Mouse (Mus musculus): ENCODE measurements around the gene Anapc10. TPM values are rescaled to one million over a fixed set of nuclear protein-coding genes. Genes with fewer than 3 reads are reported as not detected.
"Not testable (repeated sequence)": the region's sequence is repeated elsewhere in the genome, so short reads cannot be mapped to it uniquely, and the experiment has no call there.

Gene Anapc10
- polyA plus RNA-seq, 1 experiment from 2014 or later, result 22.8 TPM

GRCm38 (mm10) chr8:79724589-79724988 is 13.0 kb downstream of the Anapc10 start:
- ATAC-seq, result no peak
- H3K27ac ChIP-seq, result no peak overlapping the region
- H3K4me1 ChIP-seq, result no peaks in the 10 kb centered on the region
- 64% methylated on average over 3 of the region's 3 CpGs for WGBS (ENCODE audit: insufficient replicate concordance)
- H3K4me2 ChIP-seq, result no peak overlapping the region
- H3K36me3 ChIP-seq, result peaks cover 44% of the 10 kb centered on the region
- H3K9me3 ChIP-seq (replicated peaks), result no peaks in the 10 kb centered on the region
- H3K9ac ChIP-seq, result no peak overlapping the region
- H3K4me3 ChIP-seq, result no peak overlapping the region
- no peaks in the 10 kb centered on the region for H3K27me3 ChIP-seq (replicated peaks)

DNA sequence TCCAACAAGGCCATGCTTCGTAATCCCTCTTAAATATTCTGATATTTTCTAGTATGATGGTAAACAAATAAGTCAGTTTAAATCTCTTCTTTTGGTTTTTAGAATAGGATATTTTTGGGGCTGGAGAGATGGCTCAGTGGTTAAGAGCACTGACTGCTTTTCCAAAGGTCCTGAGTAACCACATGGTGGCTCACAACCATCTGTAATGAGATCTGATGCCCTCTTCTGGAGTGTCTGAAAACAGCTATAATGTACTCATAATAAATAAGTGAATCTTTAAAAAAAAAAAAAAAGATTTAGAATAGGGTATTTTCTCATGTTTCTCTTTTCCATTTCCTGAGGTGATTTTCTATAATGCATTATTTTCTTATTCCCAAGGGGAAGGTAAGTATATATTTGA is 16.3 kb downstream of the Anapc10 start:
- no peak overlapping the region for H3K4me3 ChIP-seq
- ATAC-seq, result no peak
- H3K27ac ChIP-seq, result no peak overlapping the region
- H3K9ac ChIP-seq, result no peak overlapping the region
- H3K27me3 ChIP-seq (replicated peaks), result no peaks in the 10 kb centered on the region
- WGBS (ENCODE audit: insufficient replicate concordance), result 80% methylated on average over 1 of the region's 1 CpGs
- H3K4me1 ChIP-seq, result no peaks in the 10 kb centered on the region
- peaks cover 29% of the 10 kb centered on the region; the same call in 1 of the 2 replicates for H3K36me3 ChIP-seq
- no peak overlapping the region for H3K4me2 ChIP-seq
- H3K9me3 ChIP-seq (replicated peaks), result no peaks in the 10 kb centered on the region

- Histone ChIP-seq H3K9me3 (replicated peaks) (no peaks in the 10 kb centered on the region), H3K27me3 (replicated peaks) (no peaks in the 10 kb centered on the region), H3K36me3 (peaks cover 21% of the 10 kb centered on the region), H3K4me1 (no peaks in the 10 kb centered on the region), H3K4me2 (no peak overlapping the region), H3K4me3 (no peak overlapping the region), H3K27ac (no peak overlapping the region), H3K9ac (no peak overlapping the region)
- 20% methylated on average over 2 of the region's 2 CpGs for WGBS (ENCODE audit: insufficient replicate concordance)
- ATAC-seq, result no peak
Observed at GRCm38 (mm10) chr8:79734304-79734703, 22.7 kb downstream of the Anapc10 start.

DNA sequence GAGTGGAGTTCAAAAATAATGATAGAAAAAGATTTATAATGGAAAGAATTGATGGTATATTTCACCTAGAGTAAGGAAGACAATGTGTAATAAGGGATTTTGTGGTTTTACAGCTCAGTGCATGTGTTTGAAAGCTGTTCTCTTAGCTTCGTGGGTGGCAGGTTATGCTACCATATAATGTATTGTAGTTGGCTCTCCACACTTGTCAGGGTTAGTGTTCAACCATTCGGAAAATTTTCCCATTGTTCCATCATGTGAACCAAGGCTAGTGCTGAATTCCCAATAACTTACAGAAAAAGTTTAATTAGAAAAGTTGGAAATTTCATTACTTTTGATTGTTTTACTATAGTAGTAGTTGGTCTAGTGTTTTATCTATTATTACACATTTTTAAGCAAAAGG is 36.6 kb downstream of the Anapc10 start:
- 62% methylated on average over 2 of the region's 2 CpGs for WGBS (ENCODE audit: insufficient replicate concordance)
- Histone ChIP-seq H3K4me3 (no peak overlapping the region), H3K4me2 (no peak overlapping the region), H3K9ac (no peak overlapping the region), H3K27me3 (replicated peaks) (no peaks in the 10 kb centered on the region), H3K9me3 (replicated peaks) (no peaks in the 10 kb centered on the region), H3K27ac (no peak overlapping the region), H3K4me1 (no peaks in the 10 kb centered on the region), H3K36me3 (0 out of 2 replicates have a peak, but pooled peaks cover 7% of the 10 kb centered on the region)
- ATAC-seq, result no peak

DNA sequence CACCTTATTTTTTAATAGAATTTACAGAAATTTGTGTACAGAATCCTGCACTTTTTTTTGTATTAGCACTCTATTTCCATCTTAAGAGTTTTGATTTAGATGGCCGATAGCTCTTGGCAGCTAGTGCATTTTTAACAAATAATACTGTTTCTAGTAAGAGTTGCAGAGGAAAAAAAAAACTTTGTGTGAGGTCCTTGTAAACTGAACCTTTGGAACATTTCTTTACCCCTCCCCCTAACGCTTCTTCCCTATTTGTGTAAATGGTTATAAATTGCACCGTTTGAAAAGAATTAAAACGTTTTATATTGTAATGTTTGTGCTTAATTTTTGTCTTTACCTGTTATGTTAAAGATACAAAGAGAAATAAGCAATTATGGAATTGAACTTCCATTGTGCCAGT is 37.0 kb downstream of the Anapc10 start:
- no peak overlapping the region for H3K27ac ChIP-seq
- ATAC-seq, result no peak
- no peaks in the 10 kb centered on the region for H3K27me3 ChIP-seq (replicated peaks)
- H3K9ac ChIP-seq, result no peak overlapping the region
- H3K9me3 ChIP-seq (replicated peaks), result no peaks in the 10 kb centered on the region
- H3K4me2 ChIP-seq, result no peak overlapping the region
- 0 out of 2 replicates have a peak, but pooled peaks cover 7% of the 10 kb centered on the region for H3K36me3 ChIP-seq
- WGBS (ENCODE audit: insufficient replicate concordance), result 60% methylated on average over 4 of the region's 4 CpGs
- no peaks in the 10 kb centered on the region for H3K4me1 ChIP-seq
- H3K4me3 ChIP-seq, result no peak overlapping the region

- no peaks in the 10 kb centered on the region for H3K27me3 ChIP-seq (replicated peaks)
- ATAC-seq, result no peak
- no peak overlapping the region for H3K9ac ChIP-seq
- H3K4me1 ChIP-seq, result no peaks in the 10 kb centered on the region
- H3K4me2 ChIP-seq, result no peak overlapping the region
- H3K4me3 ChIP-seq, result no peak overlapping the region
- no peak overlapping the region for H3K27ac ChIP-seq
- H3K9me3 ChIP-seq (replicated peaks), result no peaks in the 10 kb centered on the region
- WGBS (ENCODE audit: insufficient replicate concordance), result 73% methylated on average over 2 of the region's 2 CpGs
- 0 out of 2 replicates have a peak, but pooled peaks cover 5% of the 10 kb centered on the region for H3K36me3 ChIP-seq
Observed at GRCm38 (mm10) chr8:79750305-79750704, 38.7 kb downstream of the Anapc10 start.

DNA sequence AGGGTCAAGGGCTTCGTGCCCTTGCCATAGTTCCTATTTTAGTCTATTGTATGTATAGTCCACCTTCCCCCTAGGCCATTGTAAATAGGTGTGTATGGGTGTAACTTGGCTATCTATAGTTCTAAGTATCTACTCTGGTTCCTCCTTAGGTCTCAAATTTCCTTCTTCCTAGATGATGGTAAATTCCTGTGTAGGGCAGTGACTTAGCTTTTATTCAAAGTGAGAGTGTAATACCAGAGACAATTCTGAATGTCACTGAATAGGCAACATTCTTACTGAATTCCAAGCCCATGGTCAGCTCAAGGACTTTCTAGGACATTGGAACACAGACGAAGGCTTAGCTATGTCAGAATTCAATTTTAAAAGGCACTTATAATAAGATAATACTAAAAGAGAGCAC is 83.3 kb downstream of the Anapc10 start:
- not testable (repeated sequence) for H3K27me3 ChIP-seq (replicated peaks); ATAC-seq; H3K4me1 ChIP-seq; H3K9me3 ChIP-seq (replicated peaks); H3K27ac ChIP-seq; H3K4me3 ChIP-seq; H3K36me3 ChIP-seq; H3K4me2 ChIP-seq; H3K9ac ChIP-seq
- WGBS (ENCODE audit: insufficient replicate concordance), result 82% methylated on average over 2 of the region's 2 CpGs

- Histone ChIP-seq H3K9me3 (replicated peaks) (no peaks in the 10 kb centered on the region), H3K4me3 (no peak overlapping the region), H3K27ac (no peak overlapping the region), H3K27me3 (replicated peaks) (no peaks in the 10 kb centered on the region), H3K4me2 (no peak overlapping the region), H3K9ac (no peak overlapping the region), H3K4me1 (no peaks in the 10 kb centered on the region), H3K36me3 (no peaks in the 10 kb centered on the region)
- ATAC-seq, result no peak
- WGBS (ENCODE audit: insufficient replicate concordance), result 73% methylated on average over 7 of the region's 7 CpGs
Observed at GRCm38 (mm10) chr8:79796690-79797089, 85.1 kb downstream of the Anapc10 start.

DNA sequence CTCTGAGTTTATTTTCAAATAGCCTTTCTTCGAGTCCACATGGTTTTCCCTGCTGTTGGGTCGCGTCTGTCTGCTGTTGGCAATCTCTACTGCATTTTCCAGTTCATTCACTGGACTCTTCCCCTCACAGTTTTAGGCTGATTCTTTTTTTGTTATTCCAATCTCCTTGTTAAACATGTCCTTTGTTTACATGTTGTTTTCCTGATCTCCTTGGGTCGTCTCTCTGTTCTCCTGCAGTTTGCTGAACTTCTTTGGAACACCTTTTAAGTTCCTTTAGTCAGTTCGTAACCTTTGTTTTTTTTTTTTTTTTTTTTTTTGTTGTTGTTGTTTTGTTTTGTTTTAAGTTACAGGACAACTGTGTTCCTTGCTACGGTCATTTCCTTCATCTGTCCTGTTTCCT is 92.9 kb downstream of the Anapc10 start:
- Histone ChIP-seq H3K36me3 (no peaks in the 10 kb centered on the region), H3K4me3 (no peak overlapping the region), H3K27me3 (replicated peaks) (no peaks in the 10 kb centered on the region), H3K4me2 (no peak overlapping the region), H3K9ac (no peak overlapping the region), H3K9me3 (replicated peaks) (no peaks in the 10 kb centered on the region), H3K27ac (no peak overlapping the region), H3K4me1 (no peaks in the 10 kb centered on the region)
- ATAC-seq, result no peak
- WGBS (ENCODE audit: insufficient replicate concordance), result 65% methylated on average over 6 of the region's 6 CpGs

DNA sequence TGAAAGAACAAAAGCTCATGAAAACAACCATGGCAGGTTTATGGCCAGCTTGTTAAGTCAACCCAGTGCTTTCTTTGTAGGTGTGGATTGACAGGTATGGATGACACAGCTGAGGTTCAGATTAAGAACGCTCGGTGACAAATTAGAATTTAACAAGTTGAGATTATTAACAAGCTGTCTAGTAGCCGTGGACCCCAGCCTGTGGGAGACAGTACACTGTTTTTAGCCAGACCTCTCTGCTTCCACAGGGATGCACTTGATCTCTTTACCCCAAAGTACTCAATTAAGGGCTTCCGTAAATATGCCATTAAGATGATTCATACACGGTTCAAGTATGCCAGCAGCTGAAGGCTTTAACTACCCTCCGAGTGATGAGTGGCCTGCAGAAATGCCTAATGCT is 95.4 kb downstream of the Anapc10 start:
- no peaks in the 10 kb centered on the region for H3K9me3 ChIP-seq (replicated peaks)
- H3K4me2 ChIP-seq, result no peak overlapping the region
- H3K27ac ChIP-seq, result no peak overlapping the region
- no peak overlapping the region for H3K4me3 ChIP-seq
- WGBS (ENCODE audit: insufficient replicate concordance), result 72% methylated on average over 6 of the region's 6 CpGs
- no peak overlapping the region for H3K9ac ChIP-seq
- H3K27me3 ChIP-seq (replicated peaks), result no peaks in the 10 kb centered on the region
- no peak for ATAC-seq
- no peaks in the 10 kb centered on the region for H3K36me3 ChIP-seq
- no peaks in the 10 kb centered on the region for H3K4me1 ChIP-seq

DNA sequence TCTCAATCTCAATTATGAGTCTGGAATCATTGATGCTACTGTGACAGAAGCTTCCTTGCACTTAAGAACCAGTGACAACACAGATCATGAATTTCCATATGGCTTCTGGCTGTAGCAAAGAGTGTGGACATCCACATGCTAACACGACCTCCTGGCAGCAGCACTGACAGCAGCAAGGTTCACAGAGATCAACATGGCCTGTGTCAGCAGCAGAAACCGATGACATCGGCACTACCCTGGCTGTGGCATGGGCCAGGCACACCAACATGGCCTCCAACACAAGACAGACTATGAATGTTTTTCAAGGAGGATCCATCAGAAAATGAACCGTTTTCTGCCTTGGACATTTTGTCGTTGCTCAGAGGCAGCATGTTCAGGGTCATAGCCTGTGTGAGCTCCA is 114.9 kb downstream of the Anapc10 start:
- no peak for ATAC-seq
- WGBS (ENCODE audit: insufficient replicate concordance), result 68% methylated on average over 5 of the region's 5 CpGs
- no peak overlapping the region for H3K4me2 ChIP-seq
- H3K27me3 ChIP-seq (replicated peaks), result no peaks in the 10 kb centered on the region
- H3K4me1 ChIP-seq, result no peaks in the 10 kb centered on the region
- H3K36me3 ChIP-seq, result no peaks in the 10 kb centered on the region
- H3K9ac ChIP-seq, result no peak overlapping the region
- H3K27ac ChIP-seq, result no peak overlapping the region
- H3K9me3 ChIP-seq (replicated peaks), result no peaks in the 10 kb centered on the region
- no peak overlapping the region for H3K4me3 ChIP-seq
